In genomic region chr5:17854127-17854923, GRCm38 (mm10) we compare ENCODE assay signal across 25 mouse cellular contexts. TPM values are rescaled to one million over a fixed set of nuclear protein-coding genes. Genes with fewer than 3 reads are reported as not detected.
DNase-seq lines count a peak whose midpoint lies in the region; ATAC-seq and TF ChIP-seq lines count a peak whose summit lies in the region.
"Had no signal": no experiment of that assay in that cellular context is flagged by ENCODE, and none has a peak within 500 bp of the region (broad histone marks: within the 10 kb centered on the region; RNA-seq: fewer than 3 reads in every experiment).

No protein-coding gene starts in this region.

- no peaks in the 10 kb centered on the region for H3K9me3 ChIP-seq in liver, postnatal 0 days (ENCODE audit: low read length)
- H3K9me3 ChIP-seq in liver, embryonic 12.5 days (replicated peaks), result no peaks in the 10 kb centered on the region
- no peaks in the 10 kb centered on the region for H3K9me3 ChIP-seq in forebrain, embryonic 10.5 days
- no peaks in the 10 kb centered on the region for H3K9me3 ChIP-seq in forebrain, postnatal 0 days (ENCODE audit: low read length)
- H3K9me3 ChIP-seq: embryonic facial prominence, embryonic 10.5 days; heart, embryonic 10.5 days; liver, embryonic 13.5 days had no signal

- no peak for DNase-seq in liver, postnatal 0 days
- peak; percentile 35 for DNase-seq in splenic B cell, adult 2 months (ENCODE audit: low read depth, low spot score)
- no peak for DNase-seq in forebrain, embryonic 10.5 days (ENCODE audit: extremely low spot score, low spot score)
- DNase-seq in forebrain, postnatal 0 days, result no peak
- DNase-seq: adrenal gland, postnatal 10 days; cerebellum, adult 9-11 months; gastrocnemius, postnatal 36 days; kidney, adult 9 months; kidney, postnatal 14 days; liver, embryonic 13.5 days; lung, embryonic 14.5 days; right cerebral cortex, postnatal 25 days; spleen, adult 18-20 months; thymus, postnatal 14 days had no signal

- no peaks in the 10 kb centered on the region for H3K36me3 ChIP-seq in liver, postnatal 0 days (replicated peaks; ENCODE audit: insufficient read depth, low read length)
- H3K36me3 ChIP-seq in liver, embryonic 12.5 days, result no peaks in the 10 kb centered on the region
- H3K36me3 ChIP-seq in splenic B cell, adult 2 months (ENCODE audit: control insufficient read depth, insufficient read depth, low read length, poor library complexity, severe bottlenecking), result no peaks in the 10 kb centered on the region
- no peaks in the 10 kb centered on the region for H3K36me3 ChIP-seq in forebrain, embryonic 10.5 days (replicated peaks)
- H3K36me3 ChIP-seq in forebrain, postnatal 0 days (ENCODE audit: insufficient read depth), result no peaks in the 10 kb centered on the region
- H3K36me3 ChIP-seq: embryonic facial prominence, embryonic 10.5 days; heart, embryonic 10.5 days; liver, embryonic 13.5 days had no signal

- TF ChIP-seq EP300 in liver, postnatal 0 days (IDR thresholded peaks at IDR 0.05; ENCODE audit: low read depth), result no peak

- 66% methylated on average over 3 of the region's 3 CpGs for WGBS in liver, postnatal 0 days (ENCODE audit: insufficient replicate concordance)
- WGBS in liver, embryonic 12.5 days (ENCODE audit: insufficient replicate concordance), result 68% methylated on average over 3 of the region's 3 CpGs
- 91% methylated on average over 3 of the region's 3 CpGs for WGBS in forebrain, embryonic 10.5 days
- WGBS in forebrain, postnatal 0 days, result 88% methylated on average over 3 of the region's 3 CpGs

- no peak for TF ChIP-seq CTCF in liver, postnatal 0 days (IDR thresholded peaks at IDR 0.05; ENCODE audit: low read depth)
- no peak for TF ChIP-seq CTCF in bone marrow macrophage, adult 2 months (IDR thresholded peaks at IDR 0.05; ENCODE audit: low read depth, low read length)
- TF ChIP-seq CTCF in forebrain, postnatal 0 days (IDR thresholded peaks at IDR 0.05; ENCODE audit: low read depth), result no peak

- H3K4me2 ChIP-seq in liver, postnatal 0 days (ENCODE audit: low read depth, low read length), result no peak overlapping the region
- H3K4me2 ChIP-seq in liver, embryonic 12.5 days, result no peak overlapping the region
- H3K4me2 ChIP-seq in forebrain, postnatal 0 days (ENCODE audit: low read depth), result no peak overlapping the region
- H3K4me2 ChIP-seq: liver, embryonic 13.5 days; lung, embryonic 14.5 days had no signal

- no peak for TF ChIP-seq POLR2A in bone marrow macrophage, adult 2 months (IDR thresholded peaks at IDR 0.05; ENCODE audit: borderline replicate concordance, low read depth, low read length)

- H3K27me3 ChIP-seq in liver, postnatal 0 days (ENCODE audit: insufficient read depth, low read length), result no peaks in the 10 kb centered on the region
- H3K27me3 ChIP-seq in liver, embryonic 12.5 days (replicated peaks), result no peaks in the 10 kb centered on the region
- no peaks in the 10 kb centered on the region for H3K27me3 ChIP-seq in splenic B cell, adult 2 months (ENCODE audit: control insufficient read depth, insufficient read depth, low read length, poor library complexity, severe bottlenecking)
- H3K27me3 ChIP-seq in forebrain, embryonic 10.5 days (ENCODE audit: poor library complexity, severe bottlenecking), result no peaks in the 10 kb centered on the region
- no peaks in the 10 kb centered on the region for H3K27me3 ChIP-seq in forebrain, postnatal 0 days (ENCODE audit: insufficient read depth, low read length)
- H3K27me3 ChIP-seq: liver, embryonic 13.5 days had no signal

- no peak overlapping the region for H3K4me3 ChIP-seq in liver, postnatal 0 days (ENCODE audit: low read depth, low read length)
- H3K4me3 ChIP-seq in liver, embryonic 12.5 days, result no peak overlapping the region
- no peak overlapping the region for H3K4me3 ChIP-seq in bone marrow macrophage, adult 2 months (ENCODE audit: insufficient read depth, low read length)
- no peak overlapping the region for H3K4me3 ChIP-seq in forebrain, embryonic 10.5 days
- H3K4me3 ChIP-seq in forebrain, postnatal 0 days (ENCODE audit: low read depth, low read length), result no peak overlapping the region
- H3K4me3 ChIP-seq: embryonic facial prominence, embryonic 10.5 days; heart, embryonic 10.5 days; layer of hippocampus, adult 2 months; liver, embryonic 13.5 days had no signal

- H3K9ac ChIP-seq in liver, postnatal 0 days (replicated peaks), result no peak overlapping the region
- H3K9ac ChIP-seq in liver, embryonic 12.5 days, result no peak overlapping the region
- no peak overlapping the region for H3K9ac ChIP-seq in forebrain, postnatal 0 days
- H3K9ac ChIP-seq: liver, embryonic 13.5 days; lung, embryonic 14.5 days had no signal

- ATAC-seq in liver, postnatal 0 days, result peak; percentile 56; the same call in 1 of the 2 replicates
- ATAC-seq in liver, embryonic 12.5 days, result no peak
- ATAC-seq in hematopoietic stem cell, adult 5-6 weeks (replicated peaks in 1 of 2; ENCODE audit: insufficient read depth in 1 of 2, low FRiP score in 2 of 2, low TSS enrichment in 1 of 2, low read depth in 1 of 2, poor library complexity in 2 of 2, severe bottlenecking in 2 of 2), result peak; percentile 10 to 34; a peak in 1 of 4 replicates
- ATAC-seq in forebrain, postnatal 0 days, result no peak
- ATAC-seq: activated CD4-positive, CD25-positive, alpha-beta regulatory T cell, adult 4 months; forebrain, embryonic 16.5 days; hindbrain, postnatal 0 days; intestine, embryonic 16.5 days; midbrain, embryonic 16.5 days had no signal

- no peak overlapping the region for H3K27ac ChIP-seq in liver, postnatal 0 days (ENCODE audit: low read depth)
- no peak overlapping the region for H3K27ac ChIP-seq in liver, embryonic 12.5 days
- peak overlapping the region; percentile 43 for H3K27ac ChIP-seq in bone marrow macrophage, adult 2 months (ENCODE audit: insufficient read depth, low read depth, low read length)
- H3K27ac ChIP-seq in forebrain, embryonic 10.5 days, result no peak overlapping the region
- no peak overlapping the region for H3K27ac ChIP-seq in forebrain, postnatal 0 days (ENCODE audit: low read depth, low read length)
- H3K27ac ChIP-seq: embryonic facial prominence, embryonic 10.5 days; heart, embryonic 10.5 days; hindbrain, postnatal 0 days; layer of hippocampus, adult 2 months; liver, embryonic 13.5 days had no signal

- no peaks in the 10 kb centered on the region for H3K4me1 ChIP-seq in liver, postnatal 0 days (ENCODE audit: insufficient read depth)
- H3K4me1 ChIP-seq in liver, embryonic 12.5 days, result no peaks in the 10 kb centered on the region
- H3K4me1 ChIP-seq in bone marrow macrophage, adult 2 months (ENCODE audit: control insufficient read depth, insufficient read depth, low read length), result peaks cover 31% of the 10 kb centered on the region
- H3K4me1 ChIP-seq in forebrain, embryonic 10.5 days, result no peaks in the 10 kb centered on the region
- no peaks in the 10 kb centered on the region for H3K4me1 ChIP-seq in forebrain, postnatal 0 days (ENCODE audit: insufficient read depth)
- H3K4me1 ChIP-seq: embryonic facial prominence, embryonic 10.5 days; heart, embryonic 10.5 days; liver, embryonic 13.5 days had no signal

RNA-seq across cellular contexts. Expression of gene Cd36, which starts 34.3 kb away (rescaled TPM):
- polyA plus RNA-seq in liver, postnatal 0 days (2015; fragmentation: Nextera tagmentation; extraction: Ambion mirVana), result 63.1 and 63.9 TPM in 2 replicates
- 10.3 and 11.0 TPM in 2 replicates for polyA plus RNA-seq in liver, embryonic 12.5 days (2016; fragmentation: Nextera tagmentation; extraction: Ambion mirVana)
- 390 and 451 TPM in 2 replicates for polyA plus RNA-seq in bone marrow macrophage, adult 2 months (2012; ENCODE audit: insufficient read depth, insufficient read length, missing spikeins)
- total RNA-seq in hematopoietic stem cell, adult 5-6 weeks (2017), result 2.2 and 3.9 TPM in 2 replicates
- 0.26 and 0.31 TPM in 2 replicates for polyA plus RNA-seq in forebrain, embryonic 10.5 days (2016; fragmentation: Nextera tagmentation; extraction: Ambion mirVana)
- total RNA-seq in forebrain, postnatal 0 days (2014; rRNA removed), result 0.92 and 3.0 TPM in 2 replicates
- 1.0 and 1.5 TPM in 2 replicates for polyA plus RNA-seq in forebrain, postnatal 0 days (2015; fragmentation: Nextera tagmentation; extraction: Ambion mirVana)

Comparison
In these comparisons a context has a peak if more than half of its experiments do, and no peak if none do; other contexts are left out.
1. ATAC-seq: peak in liver, postnatal 0 days (single experiment) and hematopoietic stem cell, adult 5-6 weeks (2 of 2); none in liver, embryonic 12.5 days (single experiment) and forebrain, postnatal 0 days (single experiment).